Mouse (Mus musculus) thymus, postnatal 25 days (tissue): ENCODE results near the gene Ang2.
"Not testable (repeated sequence)": the region's sequence is repeated elsewhere in the genome, so short reads cannot be mapped to it uniquely, and the experiment has no call there.

ENCODE experiments used
- DNase-seq: peaks from one replicate; pipeline ENCODE4 v3.0.0; 2022

The Ang2 gene

DNA sequence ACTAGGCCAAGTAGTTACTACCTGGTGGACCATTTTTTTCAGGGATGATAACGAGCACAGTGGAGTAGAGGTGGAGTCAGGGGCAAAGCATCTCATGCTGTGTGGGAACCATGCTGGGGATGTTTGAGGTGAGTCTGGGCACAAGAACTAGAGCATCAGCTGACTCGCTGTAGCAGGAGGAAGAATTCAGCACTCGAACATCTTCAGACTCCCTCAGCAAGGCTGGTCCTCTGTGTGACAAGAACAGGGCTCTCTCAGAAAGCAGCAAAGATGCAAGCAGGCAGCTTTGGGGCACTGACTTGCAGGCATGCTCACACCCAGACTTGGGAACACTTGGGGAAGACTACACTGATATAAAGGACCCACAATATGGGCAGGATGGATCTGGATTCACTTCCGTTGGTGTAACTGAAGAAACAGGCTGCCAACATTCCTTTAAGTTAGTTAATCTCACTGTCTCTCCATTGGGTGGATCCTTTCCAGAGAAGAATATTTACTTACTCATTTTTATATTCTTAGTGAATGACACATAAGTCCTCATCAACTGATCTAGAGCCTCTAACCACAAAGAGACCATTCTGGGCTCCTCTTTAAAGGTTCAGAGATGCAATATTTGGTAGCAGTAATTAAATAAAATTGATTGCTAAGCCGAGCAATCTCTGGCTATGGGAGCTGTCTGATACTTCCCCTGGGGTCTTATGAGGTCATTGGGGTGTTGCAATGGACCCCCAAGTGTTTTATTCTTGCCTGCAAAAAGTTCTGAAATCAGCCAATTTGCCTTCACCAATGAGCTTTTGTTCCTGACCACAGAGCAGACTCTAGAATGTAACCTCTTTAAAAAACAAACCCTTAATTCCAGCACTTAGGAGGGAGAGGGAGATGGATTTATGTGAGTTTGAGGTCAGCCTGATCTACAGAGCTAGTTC is at the start of gene Ang2:
TSS of gene Ang2 (minus strand) at position 51 of the 926 bp plus-strand sequence.
- no peak for DNase-seq

DNA sequence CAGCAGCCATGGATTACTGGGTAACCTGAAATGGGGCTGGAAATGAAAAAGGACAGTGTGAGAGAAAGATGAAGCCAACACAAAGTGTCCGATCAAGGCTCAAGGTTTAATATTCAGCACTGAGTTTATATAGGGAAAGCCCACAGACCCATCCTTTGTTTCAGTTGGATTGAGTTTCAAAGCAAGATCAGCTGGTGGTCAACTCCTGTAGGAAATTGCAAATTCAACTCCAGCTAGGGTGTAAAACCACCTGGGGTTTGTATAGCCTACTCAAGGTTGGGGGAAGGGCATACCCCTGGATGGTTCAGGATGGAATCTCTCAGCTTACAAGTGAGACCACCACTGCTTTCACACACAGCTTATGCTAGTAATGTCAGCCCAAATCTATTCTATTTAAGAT is 48.8 kb upstream of the Ang2 start:
- DNase-seq, result no peak

DNA sequence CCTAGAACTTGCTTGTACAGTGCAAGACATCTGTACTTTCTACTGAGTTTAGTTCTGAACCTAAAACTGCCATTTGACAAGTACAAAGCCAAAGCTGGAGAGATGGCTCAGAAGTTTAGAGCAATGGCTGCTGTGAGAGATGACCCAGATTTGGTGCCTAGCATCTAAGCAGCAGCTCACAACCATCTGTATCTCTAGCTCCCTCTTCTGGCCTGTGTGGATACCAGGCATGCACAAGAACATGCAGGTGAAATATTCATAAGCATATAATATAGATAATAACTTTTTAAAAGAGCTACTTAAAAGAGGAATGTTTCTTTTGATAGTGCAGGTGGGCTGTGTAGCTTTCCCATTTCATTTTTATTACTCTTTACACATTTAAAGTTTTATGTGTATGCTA is 42.0 kb upstream of the Ang2 start:
- peak; percentile 11 for DNase-seq

DNA sequence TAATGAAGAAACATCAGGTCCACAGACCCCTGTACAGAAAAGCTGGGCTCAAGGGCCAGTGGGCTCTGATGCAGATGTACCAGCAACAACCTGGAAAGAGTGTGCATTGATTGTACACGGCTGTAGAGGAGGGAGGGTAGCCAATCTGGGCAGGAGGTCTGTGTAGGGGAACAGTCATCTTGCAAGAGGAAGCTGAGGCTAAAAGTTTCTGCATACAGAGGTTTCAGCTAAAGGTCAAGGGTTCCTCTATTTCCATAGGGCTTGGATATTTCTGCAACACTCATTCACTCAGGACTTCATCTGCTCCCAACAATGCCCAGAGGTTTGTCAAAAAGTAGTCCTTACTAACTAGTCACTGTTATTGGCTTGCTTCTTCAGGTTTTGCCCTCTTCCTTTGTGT is 38.5 kb upstream of the Ang2 start:
- DNase-seq, result not testable (repeated sequence)

DNA sequence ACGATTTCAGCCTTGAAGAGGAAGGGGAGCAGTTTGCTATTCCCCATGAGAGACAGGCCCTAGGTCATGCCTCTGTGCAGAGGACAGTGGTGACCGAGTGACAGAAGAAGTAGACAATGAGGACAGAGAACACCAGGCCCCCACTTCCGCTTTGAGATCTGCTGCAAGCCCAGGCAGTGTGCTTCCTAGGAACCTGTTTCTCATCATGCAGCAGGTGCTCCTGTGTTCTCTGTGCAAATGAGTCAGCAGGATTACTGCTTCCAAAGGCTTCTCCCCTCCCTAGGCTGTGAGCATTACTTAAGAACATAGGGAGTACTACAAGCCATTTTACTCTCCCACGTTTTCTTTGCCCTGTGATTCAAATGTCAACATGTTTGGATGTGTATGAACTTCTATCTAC is 30.7 kb upstream of the Ang2 start:
- DNase-seq, result not testable (repeated sequence)

DNA sequence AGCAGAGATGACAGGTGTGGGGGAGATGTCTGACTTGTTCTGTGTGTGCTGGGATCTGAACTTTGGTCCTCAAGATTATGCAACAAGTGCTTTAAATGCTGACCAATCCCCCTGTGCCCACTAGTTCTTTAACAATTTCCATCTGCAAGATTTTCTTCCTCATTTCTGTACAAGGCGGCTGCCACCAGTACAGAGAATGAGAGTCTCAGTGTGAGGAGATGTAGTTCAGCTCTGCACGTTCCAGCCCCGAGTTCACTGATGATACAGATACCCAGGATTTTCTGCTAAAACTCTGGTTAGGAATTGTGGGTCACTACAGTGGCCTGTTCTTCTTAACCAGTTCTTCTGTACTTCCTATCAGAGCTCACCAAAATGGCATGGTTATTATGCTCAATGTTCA is 21.1 kb upstream of the Ang2 start:
- DNase-seq, result not testable (repeated sequence)

DNA sequence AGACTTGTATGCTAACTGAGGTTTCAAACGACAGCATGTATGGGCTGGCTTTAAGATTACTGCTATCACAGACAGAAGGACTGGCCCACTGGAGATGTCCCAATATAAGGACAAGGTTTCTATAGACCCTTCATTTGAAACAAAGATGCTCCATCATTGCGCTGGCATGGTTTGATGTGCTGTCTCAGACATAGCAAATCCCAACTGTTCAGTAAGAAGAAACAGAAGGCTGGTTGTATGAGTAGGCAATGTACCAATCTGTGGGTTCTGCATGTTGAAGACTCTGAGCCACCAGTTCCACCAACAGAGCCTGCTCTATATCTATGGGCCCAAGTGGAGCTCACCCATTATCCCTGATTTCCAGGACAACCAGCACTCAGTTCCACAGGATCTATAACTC is 4.2 kb upstream of the Ang2 start, which contains the start of gene Ear14:
TSS of gene Ear14 (plus strand) at position 277 of the 400 bp plus-strand sequence.
- DNase-seq, result no peak

DNA sequence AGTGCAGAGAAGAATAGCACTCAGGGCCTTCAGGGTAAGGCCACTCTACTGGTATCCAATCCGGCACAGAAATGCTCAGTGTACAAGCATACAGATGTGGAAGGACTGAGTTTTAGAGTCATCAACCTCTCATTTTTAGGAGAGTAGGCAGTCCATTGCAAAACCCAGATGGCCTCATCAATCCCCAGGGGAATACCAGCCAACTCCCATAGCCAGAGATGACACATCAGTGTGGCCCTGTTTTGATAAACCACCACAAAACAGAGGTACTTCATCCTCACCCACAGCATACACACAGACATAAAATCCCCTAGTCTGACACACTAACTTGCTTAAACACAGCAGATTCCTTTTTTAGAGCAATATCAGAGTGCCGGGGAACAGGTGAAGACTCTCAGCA is 1.5 kb upstream of the Ang2 start:
- DNase-seq, result no peak

DNA sequence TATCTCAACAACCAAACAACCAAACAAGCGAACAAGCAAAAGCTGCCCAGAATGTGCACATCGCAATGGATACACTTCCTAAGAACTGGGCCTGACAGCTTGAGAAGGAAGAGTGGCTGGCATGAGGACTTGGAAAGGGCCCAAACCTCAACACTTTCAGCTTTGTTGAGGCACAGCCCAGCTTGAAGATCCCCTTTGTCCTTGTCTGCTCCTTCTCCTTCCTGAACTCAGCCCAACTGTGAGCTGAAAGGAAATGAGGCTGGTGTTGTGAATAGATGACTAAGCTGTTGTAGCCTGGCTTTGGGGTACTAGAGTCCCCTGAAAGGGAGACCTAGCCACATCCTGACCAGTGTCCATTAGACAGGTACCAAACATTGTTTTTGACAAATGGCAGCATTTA is 1.1 kb upstream of the Ang2 start:
- no peak for DNase-seq

DNA sequence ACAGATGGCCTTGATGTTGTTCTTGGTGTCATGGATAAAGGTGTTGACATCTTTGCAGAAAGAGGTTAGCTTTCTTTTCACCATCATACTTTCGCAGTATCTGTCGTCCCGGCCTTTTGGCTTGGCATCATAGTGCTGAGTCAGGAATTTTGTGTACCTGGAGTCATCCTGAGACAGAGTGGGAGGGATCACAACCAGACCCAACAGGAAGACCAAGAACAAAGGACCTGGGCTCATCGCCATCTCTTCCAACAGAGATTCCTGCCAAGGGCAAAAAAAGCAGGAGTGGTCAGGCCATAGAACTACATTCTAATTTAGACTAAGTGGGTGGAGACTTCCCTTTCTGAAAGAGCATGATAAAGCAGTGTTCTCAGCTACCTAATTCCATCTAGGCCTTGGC is 3.3 kb downstream of the Ang2 start:
- no peak for DNase-seq

DNA sequence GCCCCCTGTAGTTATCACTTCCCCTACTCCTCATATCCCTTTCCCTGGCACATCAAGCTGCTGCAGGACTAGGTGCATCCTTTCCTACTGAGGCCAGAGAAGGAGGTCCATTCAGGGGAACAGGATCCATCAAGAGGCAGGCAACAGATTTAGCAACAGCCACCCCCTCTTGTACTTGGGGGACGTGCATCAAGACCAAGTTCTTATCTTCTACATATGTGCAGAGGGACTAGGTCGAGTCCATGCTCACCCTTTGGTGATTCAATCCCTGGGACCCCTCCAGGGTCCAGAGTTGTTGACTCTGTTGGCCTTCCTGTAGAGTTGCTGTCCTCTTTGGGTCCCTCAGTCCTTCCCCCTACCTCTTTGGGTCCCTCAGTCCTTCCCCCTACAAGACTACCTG is 17.9 kb downstream of the Ang2 start:
- DNase-seq, result not testable (repeated sequence)

DNA sequence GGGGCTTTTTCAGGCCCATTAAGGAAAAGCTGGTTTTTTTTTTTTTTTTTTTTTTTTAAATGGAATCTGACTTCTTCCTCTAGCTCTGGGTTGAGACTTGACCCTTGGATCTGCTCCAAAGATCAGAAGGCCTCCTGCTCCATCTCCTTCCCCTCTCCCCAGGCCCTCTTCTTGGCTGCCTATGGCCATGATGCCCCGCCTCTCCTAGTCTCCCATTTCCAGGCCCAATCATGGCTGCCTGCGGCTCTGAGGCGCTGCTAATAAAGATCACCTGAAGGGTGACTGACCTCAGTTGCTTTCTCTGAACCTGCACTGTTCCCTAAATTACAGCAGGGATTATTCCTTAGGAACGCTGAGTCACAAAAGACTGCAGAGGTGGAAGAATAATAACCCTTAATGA is 25.1 kb downstream of the Ang2 start:
- no peak for DNase-seq

DNA sequence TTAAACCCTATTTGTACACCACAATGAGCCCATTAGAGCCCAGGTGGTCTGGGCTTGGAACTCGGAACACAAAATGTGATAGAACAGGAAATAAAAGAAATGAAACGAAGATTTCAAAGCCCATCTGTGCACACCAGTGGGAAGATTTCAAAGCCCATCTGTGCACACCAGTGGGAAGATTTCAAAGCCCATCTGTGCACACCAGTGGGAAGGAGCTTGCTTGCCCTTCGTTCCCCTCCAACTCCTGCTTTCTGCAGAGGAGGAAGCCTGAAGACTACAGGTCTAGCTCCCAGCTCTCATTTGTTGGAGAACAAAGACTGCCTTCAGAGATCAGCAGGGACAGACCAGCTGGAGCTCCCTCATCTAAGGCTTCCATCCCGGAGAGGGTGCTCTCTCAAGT is 26.0 kb downstream of the Ang2 start:
- DNase-seq, result not testable (repeated sequence)

DNA sequence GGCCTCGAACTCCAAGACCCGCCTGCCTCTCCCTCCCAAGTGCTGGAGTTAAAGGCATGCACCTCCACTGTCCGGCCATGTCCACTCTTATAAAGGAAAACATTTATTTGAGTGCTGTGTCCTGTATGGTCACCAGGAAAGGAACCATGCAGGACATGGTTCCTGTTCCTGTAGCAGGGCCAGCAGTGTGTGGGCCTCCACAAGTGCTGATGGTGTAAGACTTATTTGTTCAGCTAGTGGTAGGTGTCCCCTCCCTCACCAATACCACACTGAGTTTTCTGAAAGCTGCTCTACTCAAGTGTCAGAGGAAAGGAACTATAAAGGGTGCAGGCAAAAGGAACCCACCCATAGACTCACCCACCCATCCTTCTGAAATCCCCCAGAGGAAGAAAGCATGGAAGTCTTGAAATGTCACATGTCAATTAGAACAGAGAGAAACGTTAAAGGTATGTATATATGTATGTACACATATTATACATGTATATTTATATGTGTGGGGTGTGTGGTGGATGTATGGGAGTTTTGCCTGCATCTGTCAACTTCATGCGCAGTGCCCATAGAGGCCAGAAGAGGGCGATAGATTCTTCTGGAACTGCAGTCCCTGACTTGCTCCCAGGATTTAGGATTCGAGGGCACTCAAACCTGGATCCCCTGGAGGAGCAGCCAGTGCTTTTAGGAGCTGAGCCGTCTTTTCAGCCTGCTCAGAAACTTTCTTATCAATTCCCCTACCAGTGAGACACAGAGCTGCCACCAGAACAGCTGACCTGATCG is 26.7 kb downstream of the Ang2 start:
- DNase-seq, result peak; percentile 3

DNA sequence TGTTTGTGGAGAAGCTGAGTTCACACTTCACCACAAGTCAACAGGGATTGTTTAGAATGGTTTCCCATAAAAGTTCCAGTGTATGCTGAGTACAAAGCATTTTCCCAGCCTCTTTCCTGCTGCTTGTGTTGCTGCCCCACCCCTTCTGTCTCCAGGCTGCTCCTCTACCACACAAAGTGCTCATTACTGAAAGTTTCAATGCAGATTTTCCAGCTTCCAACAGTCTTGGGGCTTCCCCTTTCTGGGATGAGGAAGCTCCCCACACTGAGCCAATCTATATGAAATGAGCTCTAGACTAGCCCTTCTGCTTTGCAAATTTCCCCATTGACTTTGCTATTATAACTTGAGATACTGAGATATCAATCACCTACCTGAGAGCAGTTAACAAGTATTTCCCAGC is 32.9 kb downstream of the Ang2 start:
- no peak for DNase-seq

DNA sequence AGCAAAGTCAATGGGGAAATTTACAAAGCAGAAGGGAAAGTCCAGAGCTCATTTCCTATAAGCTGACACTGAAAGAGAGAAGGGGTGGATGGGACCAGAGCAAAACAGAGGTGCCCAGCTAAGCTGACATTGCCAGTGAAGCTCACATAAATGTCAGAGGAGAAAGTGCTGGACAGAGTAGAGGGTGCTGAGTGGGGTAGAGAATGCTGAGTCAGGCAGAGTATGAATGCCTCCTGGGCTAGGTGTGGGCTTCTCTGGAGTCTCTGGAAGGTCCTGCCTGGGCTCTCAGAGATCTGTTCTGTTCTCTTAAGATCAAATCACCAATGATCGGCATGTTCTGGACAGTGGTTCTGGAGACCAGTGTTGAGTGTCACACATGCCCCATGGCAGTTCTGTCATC is 33.5 kb downstream of the Ang2 start:
- no peak for DNase-seq

DNA sequence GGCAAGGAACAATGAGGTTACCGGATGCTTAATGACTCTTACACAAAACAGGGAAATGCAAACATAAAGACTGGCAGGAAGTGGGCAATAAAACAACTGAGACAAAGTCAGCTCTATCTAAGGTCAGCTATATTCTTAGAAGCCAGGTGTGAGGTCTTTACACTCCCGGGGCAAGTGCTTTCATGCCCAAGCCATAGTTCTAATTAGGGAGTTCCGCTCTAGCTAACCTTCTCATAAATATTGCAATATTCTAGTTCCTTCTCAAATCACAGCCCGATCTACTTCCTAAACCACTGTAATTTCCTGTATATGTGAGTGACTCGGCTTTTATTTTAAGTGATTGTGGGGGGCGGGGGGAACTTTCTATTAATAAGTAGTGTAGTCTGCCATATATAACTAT is 35.6 kb downstream of the Ang2 start:
- not testable (repeated sequence) for DNase-seq

DNA sequence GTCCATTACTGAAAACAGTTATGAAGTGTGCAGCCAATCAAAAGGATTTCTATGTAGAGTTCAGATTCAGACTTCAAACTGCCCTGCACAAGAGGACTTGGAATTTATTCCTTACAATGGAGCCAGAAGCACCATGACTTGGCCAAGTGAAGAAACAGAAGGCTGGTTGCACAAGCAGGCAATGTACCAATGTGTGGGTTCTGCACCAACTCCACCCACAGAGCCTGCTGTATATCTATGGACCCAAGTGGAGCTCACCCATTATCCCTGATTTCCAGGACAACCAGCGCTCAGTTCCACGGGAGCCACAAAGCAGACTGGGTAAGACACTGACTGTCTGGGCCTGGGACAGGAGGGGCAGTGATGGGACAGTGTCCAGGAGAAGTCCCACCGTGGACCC is 37.0 kb downstream of the Ang2 start, which contains the start of gene Rnase2b:
TSS of gene Rnase2b (plus strand) at position 285 of the 400 bp plus-strand sequence.
- DNase-seq, result not testable (repeated sequence)

DNA sequence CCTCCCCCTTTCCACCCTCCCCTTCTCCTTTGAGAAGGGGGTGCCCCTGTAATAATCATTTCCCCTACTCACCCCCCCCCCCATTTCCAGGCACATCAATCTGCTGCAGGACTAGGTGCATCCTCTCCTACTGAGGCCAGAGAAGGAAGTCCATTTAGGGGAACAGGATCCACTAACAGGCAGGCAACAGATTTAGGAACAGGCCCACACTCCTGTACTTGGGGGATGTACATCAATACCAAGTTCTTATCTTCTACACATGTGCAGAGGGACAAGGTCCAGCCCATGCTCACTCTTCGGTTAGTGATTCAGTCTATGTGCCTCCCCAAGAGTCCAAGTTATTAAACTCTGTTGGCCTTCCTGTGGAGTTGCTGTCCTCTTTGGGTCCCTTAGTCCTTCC is 41.9 kb downstream of the Ang2 start:
- no peak for DNase-seq

DNA sequence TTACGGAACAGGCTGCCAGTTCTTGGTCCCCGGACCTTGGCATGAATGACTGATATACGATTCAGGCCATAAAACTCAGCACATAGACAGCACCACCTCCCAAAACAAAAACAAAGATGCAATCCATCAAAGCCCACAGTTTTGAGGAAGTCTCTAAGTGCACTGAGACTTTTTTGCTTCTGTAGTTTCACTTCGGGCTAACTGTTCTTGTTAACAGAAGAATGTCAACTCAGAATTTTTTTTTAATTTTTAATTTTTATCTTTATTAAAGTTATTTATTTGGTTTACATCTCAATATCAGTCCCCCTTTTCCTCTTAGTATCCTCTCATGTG is 42.2 kb downstream of the Ang2 start:
- DNase-seq, result no peak

DNA sequence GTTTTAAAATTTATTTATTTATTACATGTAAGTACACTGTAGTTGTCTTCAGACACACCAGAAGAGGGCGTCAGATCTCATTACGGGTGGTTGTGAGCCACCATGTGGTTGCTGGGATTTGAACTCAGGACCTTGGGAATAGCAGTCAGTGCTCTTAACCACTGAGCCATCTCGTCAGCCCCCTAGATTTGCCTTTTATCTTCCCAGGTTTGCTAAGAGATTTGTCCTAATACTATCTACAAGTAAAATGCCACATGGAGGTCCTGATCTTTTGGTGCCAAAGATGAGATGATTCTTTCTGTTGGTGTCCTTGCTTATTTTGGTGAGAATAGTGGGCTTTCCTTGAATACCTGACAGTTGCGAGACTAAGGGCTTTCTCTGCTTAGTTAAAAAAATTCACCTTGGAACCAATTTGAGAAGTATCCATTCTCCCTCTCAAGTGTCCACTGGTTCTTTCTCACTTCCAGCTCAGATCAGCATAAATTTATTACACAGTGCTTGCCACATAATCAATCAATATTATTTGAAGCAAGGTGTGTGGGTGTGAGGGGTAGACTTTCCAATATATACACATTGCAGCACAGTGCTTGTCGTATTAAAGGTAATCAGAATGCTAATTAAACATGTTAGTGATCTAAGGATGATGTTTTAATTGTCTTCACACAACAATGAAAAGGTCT is 42.8 kb downstream of the Ang2 start:
- DNase-seq, result no peak

DNA sequence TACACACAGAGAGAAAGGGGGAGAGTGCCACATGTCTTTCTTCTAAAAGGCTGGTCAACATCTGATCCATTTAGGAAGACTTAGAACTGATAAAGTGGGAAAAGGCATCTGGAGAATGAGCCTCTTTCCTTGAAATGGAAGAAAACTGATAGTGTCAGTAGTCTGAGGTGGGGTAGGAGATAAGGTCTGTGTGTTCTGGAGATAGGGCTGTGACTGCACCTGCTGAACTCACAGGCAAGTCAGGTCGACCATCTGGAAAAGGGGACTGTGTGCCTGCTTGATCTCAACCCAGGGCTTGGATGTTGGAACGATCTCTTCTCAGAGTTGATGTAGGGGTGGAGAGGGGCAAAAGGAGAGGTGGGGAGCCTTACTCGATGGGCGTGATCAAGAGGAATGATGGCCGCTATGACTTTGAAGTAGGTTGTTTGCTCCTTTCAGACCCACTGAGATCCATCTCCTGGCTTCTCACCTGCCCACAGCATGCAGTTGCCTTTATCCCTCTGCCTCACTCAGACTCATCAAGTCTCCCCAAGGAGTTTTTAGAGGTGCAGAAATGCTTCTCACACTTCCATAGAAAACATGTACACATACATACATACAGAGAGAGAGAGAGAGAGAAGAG is 46.6 kb downstream of the Ang2 start:
- no peak for DNase-seq
